Mouse (Mus musculus) CH12.LX (cell line): ENCODE results near the gene Kbtbd7. TPM values are rescaled to one million over a fixed set of nuclear protein-coding genes. Genes with fewer than 3 reads are reported as not detected.

Source experiments
- polyA plus RNA-seq: library from polyadenylated mRNA; unstranded; fragments of >175 nt; gene quantifications from 2 replicates; pipeline ENCODE4 v1.2.1, GENCODE M21; 2012; ENCODE audit warnings: low read depth; ENCODE audit not compliant: insufficient read length
- total RNA-seq, 2 experiments: library from RNA; depleted of rRNA; stranded (reverse); fragments of 300-350 nt in 1 of 2; fragments of >200 nt in 1 of 2; gene quantifications; 2 replicates each; pipeline ENCODE4 v1.2.3; 2012 to 2014

Kbtbd7 gene
- total and polyA plus RNA-seq, 3 experiments, result 1.9 to 2.7 (median 2.6) TPM

Other genes starting within 250 kb of the Kbtbd7 start
- not detected in 2 replicates for gene Zfp957, start 179.1 kb upstream of the Kbtbd7 start, total RNA-seq (2012; rRNA removed)
- not detected in 2 replicates for gene Zfp957, start 179.1 kb upstream of the Kbtbd7 start, total RNA-seq (2014; rRNA removed)
- gene Zfp957, start 179.1 kb upstream of the Kbtbd7 start, polyA plus RNA-seq, result not detected in 2 replicates
- 1.6 and 2.2 TPM in 2 replicates for gene Rgcc, start 124.9 kb upstream of the Kbtbd7 start, total RNA-seq (2012; rRNA removed)
- 3.3 and 5.2 TPM in 2 replicates for gene Rgcc, start 124.9 kb upstream of the Kbtbd7 start, total RNA-seq (2014; rRNA removed)
- gene Rgcc, start 124.9 kb upstream of the Kbtbd7 start, polyA plus RNA-seq, result 1.2 and 2.3 TPM in 2 replicates
- gene Naa16, start 35.7 kb upstream of the Kbtbd7 start, total RNA-seq (2012; rRNA removed), result 16.4 and 19.9 TPM in 2 replicates
- 42.6 and 48.4 TPM in 2 replicates for gene Naa16, start 35.7 kb upstream of the Kbtbd7 start, total RNA-seq (2014; rRNA removed)
- gene Naa16, start 35.7 kb upstream of the Kbtbd7 start, polyA plus RNA-seq, result 54.2 and 60.0 TPM in 2 replicates
- gene Mtrf1, start 28.7 kb upstream of the Kbtbd7 start, total RNA-seq (2012; rRNA removed), result 8.2 and 8.9 TPM in 2 replicates
- gene Mtrf1, start 28.7 kb upstream of the Kbtbd7 start, total RNA-seq (2014; rRNA removed), result 21.1 and 23.1 TPM in 2 replicates
- 12.4 and 15.8 TPM in 2 replicates for gene Mtrf1, start 28.7 kb upstream of the Kbtbd7 start, polyA plus RNA-seq
- gene Kbtbd6, start 25.3 kb downstream of the Kbtbd7 start, total RNA-seq (2012; rRNA removed), result 0.13 TPM in 1 of 2 replicates, not detected in the other
- gene Kbtbd6, start 25.3 kb downstream of the Kbtbd7 start, total RNA-seq (2014; rRNA removed), result 0.12 and 0.15 TPM in 2 replicates
- 0.10 TPM in 1 of 2 replicates, not detected in the other for gene Kbtbd6, start 25.3 kb downstream of the Kbtbd7 start, polyA plus RNA-seq
- gene Elf1, start 54.7 kb downstream of the Kbtbd7 start, total RNA-seq (2012; rRNA removed), result 37.1 and 41.2 TPM in 2 replicates
- 71.7 and 85.2 TPM in 2 replicates for gene Elf1, start 54.7 kb downstream of the Kbtbd7 start, total RNA-seq (2014; rRNA removed)
- 49.6 and 54.4 TPM in 2 replicates for gene Elf1, start 54.7 kb downstream of the Kbtbd7 start, polyA plus RNA-seq
- gene Wbp4, start 55.0 kb downstream of the Kbtbd7 start, total RNA-seq (2012; rRNA removed), result 31.3 and 36.8 TPM in 2 replicates
- gene Wbp4, start 55.0 kb downstream of the Kbtbd7 start, total RNA-seq (2014; rRNA removed), result 36.2 and 39.9 TPM in 2 replicates
- gene Wbp4, start 55.0 kb downstream of the Kbtbd7 start, polyA plus RNA-seq, result 68.5 and 69.4 TPM in 2 replicates
- gene Sugt1, start 161.2 kb downstream of the Kbtbd7 start, total RNA-seq (2012; rRNA removed), result 91.9 and 103 TPM in 2 replicates
- 114 and 141 TPM in 2 replicates for gene Sugt1, start 161.2 kb downstream of the Kbtbd7 start, total RNA-seq (2014; rRNA removed)
- gene Sugt1, start 161.2 kb downstream of the Kbtbd7 start, polyA plus RNA-seq, result 118 and 153 TPM in 2 replicates
- gene Cnmd, start 235.7 kb downstream of the Kbtbd7 start, total RNA-seq (2012; rRNA removed), result not detected in 2 replicates
- not detected in 2 replicates for gene Cnmd, start 235.7 kb downstream of the Kbtbd7 start, total RNA-seq (2014; rRNA removed)
- gene Cnmd, start 235.7 kb downstream of the Kbtbd7 start, polyA plus RNA-seq, result not detected in 2 replicates